Mouse (Mus musculus): ENCODE data around the gene Gm28047. TPM values are rescaled to one million over a fixed set of nuclear protein-coding genes. Genes with fewer than 3 reads are reported as not detected.

Gene Gm28047
- total and polyA plus RNA-seq, 3 experiments: 0.36 to 1.3 TPM; not detected in 1

- under 1% methylated on average over 43 of the region's 43 CpGs for WGBS
- intact Hi-C loops (cut with DNase I): loop anchor here (5.0 kb wide), 1 partner anchor 110 kb away; the partner anchor contains the start of gene Sp1
- Histone ChIP-seq H3K27ac (peak within 1 kb of the TSS; percentile 99), H3K79me2 (replicated peaks; ENCODE audit: control insufficient read depth, insufficient read depth, low read length) (no peaks in the 10 kb centered on the region), H3K27me3 (ENCODE audit: control insufficient read depth, insufficient read depth, low read length) (no peaks in the 10 kb centered on the region), H3K4me1 (ENCODE audit: control insufficient read depth, insufficient read depth, low read length) (peaks cover 2% of the 10 kb centered on the region; the same call in 1 of the 2 replicates), H3K4me3 (peak within 1 kb of the TSS; percentile 61), H3K36me3 (ENCODE audit: control insufficient read depth, insufficient read depth, low read length) (no peaks in the 10 kb centered on the region), H3K9ac (ENCODE audit: low read depth, low read length) (peak within 1 kb of the TSS; percentile 75)
- TF ChIP-seq EP300 (IDR thresholded peaks at IDR 0.05; ENCODE audit: insufficient read depth, low read depth, low read length) (0 out of 2 replicates have a peak, but pooled peaks have one; percentile 20), POLR2A (IDR thresholded peaks at IDR 0.05; ENCODE audit: insufficient read depth, low read depth, low read length) (peak; percentile 30; the same call in 1 of the 2 replicates), CTCF (IDR thresholded peaks at IDR 0.05) (0 out of 2 replicates have a peak, but pooled peaks have one; percentile 21)
- DNase-seq: peak; percentile 85 to 87
Measured at GRCm38 (mm10) chr15:102516728-102517404, 108.0 kb downstream of the Gm28047 start, which contains the start of gene Map3k12. TSS of gene Map3k12 (minus strand) at chr15:102517064.

- H3K9ac ChIP-seq (ENCODE audit: low read depth, low read length): peak overlapping the region; percentile 75
- no peaks in the 10 kb centered on the region for H3K36me3 ChIP-seq (ENCODE audit: control insufficient read depth, insufficient read depth, low read length)
- H3K79me2 ChIP-seq (replicated peaks; ENCODE audit: control insufficient read depth, insufficient read depth, low read length): no peaks in the 10 kb centered on the region
- 6% methylated on average over 11 of the region's 12 CpGs for WGBS
- peak overlapping the region; percentile 99; the same call in 1 of the 2 replicates for H3K27ac ChIP-seq
- DNase-seq: no peak
- TF ChIP-seq EP300 (IDR thresholded peaks at IDR 0.05; ENCODE audit: insufficient read depth, low read depth, low read length): no peak
- TF ChIP-seq CTCF (IDR thresholded peaks at IDR 0.05): no peak
- no peak for TF ChIP-seq POLR2A (IDR thresholded peaks at IDR 0.05; ENCODE audit: insufficient read depth, low read depth, low read length)
- H3K27me3 ChIP-seq (ENCODE audit: control insufficient read depth, insufficient read depth, low read length): no peaks in the 10 kb centered on the region
- peak overlapping the region; percentile 61 for H3K4me3 ChIP-seq
- H3K4me1 ChIP-seq (ENCODE audit: control insufficient read depth, insufficient read depth, low read length): peaks cover 2% of the 10 kb centered on the region; the same call in 1 of the 2 replicates
- intact Hi-C loops (cut with DNase I): loop anchor here (5.0 kb wide), 1 partner anchor 109 kb away; the partner anchor contains the start of gene Sp1
Measured at GRCm38 (mm10) chr15:102516293-102516692, 108.6 kb downstream of the Gm28047 start.

- intact Hi-C loops (cut with DNase I): loop anchor here (5.0 kb wide), 1 partner anchor 108 kb away; the partner anchor contains the start of gene Sp1
- 52% methylated on average over 4 of the region's 4 CpGs for WGBS
Measured at GRCm38 (mm10) chr15:102515791-102516190, 109.1 kb downstream of the Gm28047 start.

GRCm38 (mm10) chr15:102515261-102515660 is 109.6 kb downstream of the Gm28047 start:
- DNase-seq: no peak
- H3K27me3 ChIP-seq (ENCODE audit: control insufficient read depth, insufficient read depth, low read length): no peaks in the 10 kb centered on the region
- TF ChIP-seq EP300 (IDR thresholded peaks at IDR 0.05; ENCODE audit: insufficient read depth, low read depth, low read length) (no peak), CTCF (IDR thresholded peaks at IDR 0.05) (no peak), POLR2A (IDR thresholded peaks at IDR 0.05; ENCODE audit: insufficient read depth, low read depth, low read length) (no peak)
- H3K27ac ChIP-seq: no peak overlapping the region
- intact Hi-C loops (cut with DNase I): loop anchor here (5.0 kb wide), 1 partner anchor 108 kb away; the partner anchor contains the start of gene Sp1
- no peaks in the 10 kb centered on the region for H3K36me3 ChIP-seq (ENCODE audit: control insufficient read depth, insufficient read depth, low read length)
- H3K79me2 ChIP-seq (replicated peaks; ENCODE audit: control insufficient read depth, insufficient read depth, low read length): no peaks in the 10 kb centered on the region
- H3K9ac ChIP-seq (ENCODE audit: low read depth, low read length): no peak overlapping the region
- H3K4me1 ChIP-seq (ENCODE audit: control insufficient read depth, insufficient read depth, low read length): peaks cover 2% of the 10 kb centered on the region; the same call in 1 of the 2 replicates
- 91% methylated on average over 2 of the region's 2 CpGs for WGBS
- no peak overlapping the region for H3K4me3 ChIP-seq

More at GRCm38 (mm10) chr15:102515791-102516190, 109.1 kb downstream of the Gm28047 start:
- TF ChIP-seq EP300 (IDR thresholded peaks at IDR 0.05; ENCODE audit: insufficient read depth, low read depth, low read length) (no peak), CTCF (IDR thresholded peaks at IDR 0.05) (no peak), POLR2A (IDR thresholded peaks at IDR 0.05; ENCODE audit: insufficient read depth, low read depth, low read length) (no peak)
- peaks cover 2% of the 10 kb centered on the region; the same call in 1 of the 2 replicates for H3K4me1 ChIP-seq (ENCODE audit: control insufficient read depth, insufficient read depth, low read length)
- H3K27ac ChIP-seq: no peak overlapping the region; the same call in 1 of the 2 replicates
- peak overlapping the region; percentile 75 for H3K9ac ChIP-seq (ENCODE audit: low read depth, low read length)
- no peak overlapping the region for H3K4me3 ChIP-seq
- H3K79me2 ChIP-seq (replicated peaks; ENCODE audit: control insufficient read depth, insufficient read depth, low read length): no peaks in the 10 kb centered on the region
- no peaks in the 10 kb centered on the region for H3K27me3 ChIP-seq (ENCODE audit: control insufficient read depth, insufficient read depth, low read length)
- no peaks in the 10 kb centered on the region for H3K36me3 ChIP-seq (ENCODE audit: control insufficient read depth, insufficient read depth, low read length)
- DNase-seq: no peak

DNA sequence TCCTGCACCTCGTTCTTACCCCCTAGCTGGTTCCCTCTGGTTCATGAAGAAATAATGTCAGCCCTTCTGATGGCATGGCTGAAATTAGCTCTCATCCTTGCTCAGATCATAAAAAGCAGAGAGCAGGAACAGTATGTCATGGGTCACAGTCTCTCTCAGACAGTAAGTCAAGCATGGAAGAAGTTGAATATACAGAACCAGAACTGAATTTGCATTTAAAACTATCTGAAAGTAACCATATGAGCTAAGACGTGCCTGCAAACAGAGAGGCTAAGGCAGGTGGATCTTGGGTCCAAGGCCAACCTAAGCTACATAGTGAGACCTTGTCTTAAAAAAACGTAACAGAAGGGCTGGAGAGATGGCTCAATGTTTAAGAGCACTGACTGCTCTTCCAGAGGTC is 111.9 kb downstream of the Gm28047 start:
- DNase-seq: no peak
- no peak overlapping the region for H3K27ac ChIP-seq
- H3K27me3 ChIP-seq (ENCODE audit: control insufficient read depth, insufficient read depth, low read length): no peaks in the 10 kb centered on the region
- intact Hi-C loops (cut with DNase I): no loop called here
- no peaks in the 10 kb centered on the region for H3K79me2 ChIP-seq (replicated peaks; ENCODE audit: control insufficient read depth, insufficient read depth, low read length)
- TF ChIP-seq CTCF (IDR thresholded peaks at IDR 0.05) (no peak), EP300 (IDR thresholded peaks at IDR 0.05; ENCODE audit: insufficient read depth, low read depth, low read length) (no peak), POLR2A (IDR thresholded peaks at IDR 0.05; ENCODE audit: insufficient read depth, low read depth, low read length) (no peak)
- no peaks in the 10 kb centered on the region for H3K36me3 ChIP-seq (ENCODE audit: control insufficient read depth, insufficient read depth, low read length)
- no peak overlapping the region for H3K9ac ChIP-seq (ENCODE audit: low read depth, low read length)
- WGBS: 87% methylated on average over 3 of the region's 3 CpGs
- no peak overlapping the region for H3K4me3 ChIP-seq
- peaks cover 2% of the 10 kb centered on the region; the same call in 1 of the 2 replicates for H3K4me1 ChIP-seq (ENCODE audit: control insufficient read depth, insufficient read depth, low read length)
